Mouse (Mus musculus) intestine, embryonic 16.5 days (tissue): ENCODE measurements at regions not wholly inside any gene's neighbourhood (a gene's known extent, or its start where the extent isn't known, plus 50 kb on each side); places are given as distances from the start of the nearest gene placed in this dataset.

Experiments used
- ATAC-seq: fragments of 200-750 bp; cut with Nextera tagmentation; 2 replicates; pipeline ENCODE4 v1.8.0; 2017; ENCODE audit warnings: moderate TSS enrichment, moderate library complexity
- H3K27ac ChIP-seq: fragments of 300-500 bp; sonication (generic); 2 replicates; pipeline ENCODE4 v1.5.1; 2014; ENCODE audit warnings: mild to moderate bottlenecking, low read length
- H3K27me3 ChIP-seq: fragments of 300-500 bp; sonication (generic); replicated peaks from 2 replicates; pipeline ENCODE4 v1.6.1; 2014; ENCODE audit warnings: low read length, control low read depth, mixed read lengths; ENCODE audit not compliant: control insufficient read depth, insufficient read depth
- H3K36me3 ChIP-seq: fragments of 300-500 bp; sonication (generic); 2 replicates; pipeline ENCODE4 v1.6.1; 2014; ENCODE audit warnings: low read length, control low read depth; ENCODE audit not compliant: control insufficient read depth, insufficient read depth
- H3K4me1 ChIP-seq: fragments of 300-500 bp; sonication (generic); 2 replicates; pipeline ENCODE4 v1.6.1; 2014; ENCODE audit warnings: low read length, control low read depth, mixed read lengths; ENCODE audit not compliant: control insufficient read depth, insufficient read depth
- H3K4me2 ChIP-seq: fragments of 300-500 bp; sonication (generic); 2 replicates; pipeline ENCODE4 v1.6.1; 2014; ENCODE audit warnings: low read depth, low read length, control low read depth
- H3K4me3 ChIP-seq: fragments of 300-500 bp; sonication (generic); 2 replicates; pipeline ENCODE4 v1.5.1; 2014; ENCODE audit warnings: mild to moderate bottlenecking, low read length
- H3K9ac ChIP-seq: fragments of 300-500 bp; sonication (generic); 2 replicates; pipeline ENCODE4 v1.6.1; 2014; ENCODE audit warnings: low read depth, low read length
- H3K9me3 ChIP-seq: fragments of 300-500 bp; sonication (generic); 2 replicates; pipeline ENCODE4 v1.6.1; 2016; ENCODE audit warnings: low read length, control low read depth; ENCODE audit not compliant: control insufficient read depth
- WGBS: fragments of 180-500 bp; shearing (Covaris S2); extraction: QIAGEN DNeasy Blood & Tissue Kit; methylation state at CpG from one replicate; pipeline ENCODE4 v1.1.7; 2014; 5-methylcytosine and 5-hydroxymethylcytosine counted together

DNA sequence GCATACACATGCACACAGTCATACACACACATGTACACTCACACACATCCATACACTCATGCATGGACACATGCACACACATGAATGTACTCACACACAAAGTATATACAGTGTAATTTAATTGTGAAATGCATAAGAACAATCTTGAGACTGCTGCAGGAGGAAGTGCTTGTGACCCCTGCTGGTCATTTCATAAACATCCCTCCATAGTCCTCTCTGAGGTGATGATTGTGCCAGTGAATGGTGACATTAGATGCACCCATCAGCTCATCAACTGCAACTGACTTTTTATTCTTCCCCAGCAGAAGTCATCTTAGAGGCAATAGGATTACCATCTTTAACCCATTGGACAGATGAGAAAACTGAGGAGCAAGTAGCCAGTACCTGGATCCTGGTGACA lies 597.2 kb downstream of the Vrk1 start:
- Histone ChIP-seq H3K27ac (no peak overlapping the region), H3K9ac (no peak overlapping the region)
- ATAC-seq: no peak

DNA sequence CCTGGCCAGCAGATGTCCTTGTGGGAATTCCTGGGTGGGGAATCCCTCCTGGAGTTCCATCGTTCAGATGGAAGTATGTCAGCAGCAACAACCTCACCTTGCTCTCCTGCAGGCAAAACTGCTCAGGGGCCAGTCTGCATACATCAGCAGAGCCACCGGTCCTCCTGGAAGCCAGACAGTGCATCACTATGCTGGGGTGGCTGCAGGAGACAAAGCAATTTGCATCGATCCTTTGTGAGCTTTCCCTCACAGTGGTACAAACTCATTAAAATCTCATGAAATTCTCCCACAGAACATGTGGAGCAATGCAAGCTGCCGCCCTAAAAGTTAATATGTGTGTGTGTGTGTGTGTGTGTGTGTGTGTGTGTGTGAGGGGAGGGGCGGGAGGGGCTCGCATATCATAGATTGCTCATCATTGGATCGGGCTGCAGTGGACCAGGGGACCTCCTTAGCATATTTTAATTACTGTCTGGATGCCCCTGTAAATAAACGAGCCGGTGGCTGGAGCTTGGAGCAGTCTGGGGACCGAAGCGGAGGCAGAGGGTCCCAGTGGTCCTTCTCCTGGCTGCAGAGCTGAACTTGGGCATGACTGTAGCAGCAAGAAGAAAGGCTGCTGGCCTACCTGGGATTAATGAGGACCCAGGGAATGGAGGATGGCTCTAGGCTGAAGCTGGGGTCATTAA lies 597.8 kb downstream of the Vrk1 start:
- no peak for ATAC-seq
- H3K4me2 ChIP-seq: no peak overlapping the region
- H3K36me3 ChIP-seq: no peaks in the 10 kb centered on the region
- no peaks in the 10 kb centered on the region for H3K9me3 ChIP-seq
- no peaks in the 10 kb centered on the region for H3K27me3 ChIP-seq
- no peak overlapping the region for H3K27ac ChIP-seq
- 73% methylated on average over 11 of the region's 11 CpGs for WGBS
- H3K4me3 ChIP-seq: no peak overlapping the region
- no peaks in the 10 kb centered on the region for H3K4me1 ChIP-seq
- no peak overlapping the region for H3K9ac ChIP-seq

More for the DNA sequence above, 597.2 kb downstream of the Vrk1 start:
- H3K9me3 ChIP-seq: no peaks in the 10 kb centered on the region
- no peaks in the 10 kb centered on the region for H3K4me1 ChIP-seq
- H3K4me3 ChIP-seq: no peak overlapping the region
- no peaks in the 10 kb centered on the region for H3K27me3 ChIP-seq
- no peak overlapping the region for H3K4me2 ChIP-seq
- no peaks in the 10 kb centered on the region for H3K36me3 ChIP-seq

DNA sequence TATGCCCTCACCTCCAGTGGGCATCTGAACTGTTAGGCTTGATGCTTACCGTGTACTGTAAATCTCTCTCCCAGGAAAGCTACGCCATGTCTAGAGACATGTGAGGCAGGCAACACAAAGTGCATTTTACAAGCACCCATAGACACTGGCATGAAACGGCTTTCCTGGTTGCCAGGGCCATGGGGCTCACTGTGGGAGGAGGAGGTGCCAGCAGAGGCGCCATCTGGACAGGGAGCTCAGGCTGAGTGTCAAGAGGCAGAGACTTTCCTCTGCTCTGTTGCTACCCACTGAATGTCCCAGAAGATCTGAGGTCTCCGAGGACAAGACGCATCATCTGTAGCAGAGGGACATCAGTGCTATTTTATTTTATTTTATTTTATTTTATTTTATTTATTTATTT lies 608.7 kb downstream of the Vrk1 start:
- H3K9ac ChIP-seq: no peak overlapping the region
- H3K36me3 ChIP-seq: no peaks in the 10 kb centered on the region
- no peak overlapping the region for H3K4me3 ChIP-seq
- no peak overlapping the region for H3K4me2 ChIP-seq
- no peak overlapping the region for H3K27ac ChIP-seq
- no peak for ATAC-seq
- H3K9me3 ChIP-seq: no peaks in the 10 kb centered on the region
- no peaks in the 10 kb centered on the region for H3K27me3 ChIP-seq
- H3K4me1 ChIP-seq: no peaks in the 10 kb centered on the region
- 92% methylated on average over 6 of the region's 6 CpGs for WGBS

DNA sequence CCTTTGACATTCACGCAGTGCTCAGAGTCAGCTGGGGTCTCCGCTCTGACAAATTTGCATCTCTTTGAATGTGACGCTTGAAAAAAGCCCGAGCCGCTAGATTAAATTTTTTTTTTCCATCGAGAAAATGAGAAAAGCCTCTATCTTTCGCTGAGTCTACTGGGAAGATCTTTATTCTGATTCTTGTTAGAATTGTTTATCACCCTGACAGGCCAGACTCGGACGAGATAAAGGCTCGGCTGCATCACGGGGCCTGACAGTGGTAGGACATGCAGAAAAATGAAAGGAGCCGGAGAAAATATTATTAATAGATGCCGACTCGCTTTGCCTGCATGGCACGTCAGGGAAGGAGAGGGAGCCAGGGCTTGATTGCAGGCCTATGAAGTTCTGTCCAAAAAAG lies 616.8 kb downstream of the Vrk1 start:
- Histone ChIP-seq H3K27ac (no peak overlapping the region), H3K9me3 (no peaks in the 10 kb centered on the region), H3K36me3 (no peaks in the 10 kb centered on the region), H3K27me3 (no peaks in the 10 kb centered on the region), H3K4me1 (no peaks in the 10 kb centered on the region), H3K9ac (no peak overlapping the region), H3K4me3 (no peak overlapping the region), H3K4me2 (no peak overlapping the region)
- 64% methylated on average over 15 of the region's 15 CpGs for WGBS
- ATAC-seq: no peak

DNA sequence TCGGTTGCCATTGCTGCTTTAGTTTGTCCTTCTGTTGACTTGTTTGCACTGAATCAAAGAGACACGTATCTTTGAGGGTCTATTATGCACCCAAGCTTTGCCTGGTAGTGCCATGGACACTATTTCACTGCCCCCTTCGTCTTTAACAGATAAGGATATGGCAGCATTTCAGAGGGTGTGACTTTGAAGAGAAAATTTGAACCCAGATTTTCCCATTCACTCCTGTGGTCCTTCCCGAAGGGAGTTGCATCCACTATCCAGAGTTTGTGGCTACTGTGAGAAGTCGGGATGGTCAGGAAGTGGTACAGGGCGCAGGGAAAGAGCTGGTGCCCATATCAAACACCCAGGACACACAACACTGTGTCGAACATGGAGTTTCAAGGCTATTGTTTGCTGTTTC lies 622.5 kb downstream of the Vrk1 start:
- Histone ChIP-seq H3K27me3 (no peaks in the 10 kb centered on the region), H3K4me3 (no peak overlapping the region), H3K9me3 (no peaks in the 10 kb centered on the region), H3K4me2 (no peak overlapping the region), H3K27ac (no peak overlapping the region), H3K36me3 (no peaks in the 10 kb centered on the region), H3K4me1 (no peaks in the 10 kb centered on the region), H3K9ac (no peak overlapping the region)
- WGBS: 74% methylated on average over 7 of the region's 7 CpGs
- ATAC-seq: no peak

DNA sequence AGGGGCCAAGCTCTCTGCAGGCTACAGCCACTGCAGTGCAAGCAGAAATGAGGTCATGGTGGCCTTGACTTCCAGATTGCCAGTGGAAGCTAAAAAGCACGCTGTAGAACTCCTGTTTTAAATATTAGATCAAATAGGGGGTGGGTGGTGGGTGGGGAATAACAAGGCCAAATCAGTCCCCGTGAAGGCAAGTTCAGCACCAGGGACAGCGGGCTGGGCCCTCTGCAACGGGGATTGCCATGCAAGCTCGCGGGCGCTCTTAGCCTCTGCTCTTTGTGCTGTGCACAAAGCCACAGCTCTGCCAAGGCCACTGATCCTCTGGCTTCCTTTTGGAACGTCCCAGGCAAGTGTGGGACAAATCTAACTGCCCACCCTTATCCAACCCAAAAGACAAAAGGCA lies 623.1 kb downstream of the Vrk1 start:
- Histone ChIP-seq H3K9me3 (no peaks in the 10 kb centered on the region), H3K27me3 (no peaks in the 10 kb centered on the region), H3K27ac (no peak overlapping the region), H3K4me1 (no peaks in the 10 kb centered on the region), H3K36me3 (no peaks in the 10 kb centered on the region), H3K4me2 (no peak overlapping the region), H3K9ac (no peak overlapping the region), H3K4me3 (no peak overlapping the region)
- ATAC-seq: no peak
- 5% methylated on average over 8 of the region's 8 CpGs for WGBS

DNA sequence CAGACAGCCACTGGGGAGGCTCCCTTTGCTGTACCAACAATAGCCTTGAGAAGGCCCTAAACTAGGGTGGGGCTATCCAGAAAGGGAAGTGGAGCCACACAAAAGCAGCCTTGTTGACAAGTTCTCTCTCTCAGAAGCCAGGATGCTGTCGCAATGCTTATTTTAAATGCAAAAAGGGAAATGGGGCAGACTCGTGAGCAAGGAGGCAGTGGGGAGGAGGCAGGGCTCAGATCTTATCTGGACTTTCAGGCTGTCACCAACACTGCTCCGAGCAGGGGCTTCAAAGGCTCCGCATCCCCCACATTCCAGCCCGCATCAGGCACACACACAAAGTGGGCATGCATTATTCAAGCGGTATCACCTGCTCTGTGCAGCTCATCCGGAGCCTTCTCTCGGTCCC lies 648.3 kb downstream of the Vrk1 start:
- ATAC-seq: no peak
- H3K27me3 ChIP-seq: no peaks in the 10 kb centered on the region
- 15% methylated on average over 8 of the region's 8 CpGs for WGBS

DNA sequence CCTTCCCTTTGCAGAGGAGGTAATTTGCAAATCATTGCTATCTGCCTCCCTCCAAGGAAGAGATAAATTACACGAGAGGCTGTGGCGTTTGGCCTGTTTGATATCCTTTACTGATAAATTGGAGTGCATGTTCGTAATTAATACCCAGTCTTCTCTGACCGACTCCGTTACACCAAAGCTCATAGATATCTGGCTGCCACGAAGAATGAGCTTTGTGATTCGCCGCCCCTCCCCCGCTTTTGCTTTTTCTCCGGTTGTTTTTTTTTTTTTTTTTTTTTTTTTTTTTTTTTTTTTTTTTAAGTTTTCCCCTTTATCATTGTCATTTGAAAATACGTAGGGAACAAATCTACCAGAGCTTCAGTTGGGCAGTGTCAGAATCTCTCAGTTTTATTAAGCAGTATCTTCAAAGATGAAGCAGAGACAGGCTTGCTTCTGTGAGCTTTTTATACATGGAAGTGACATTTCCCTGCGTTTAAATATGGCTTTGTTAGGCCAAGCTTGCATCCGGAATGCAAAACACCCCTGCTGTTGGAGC lies 663.3 kb downstream of the Vrk1 start:
- H3K9ac ChIP-seq: no peak overlapping the region
- no peaks in the 10 kb centered on the region for H3K9me3 ChIP-seq
- no peaks in the 10 kb centered on the region for H3K36me3 ChIP-seq
- 25% methylated on average over 13 of the region's 13 CpGs for WGBS
- H3K27me3 ChIP-seq: no peaks in the 10 kb centered on the region
- ATAC-seq: no peak
- H3K4me1 ChIP-seq: no peaks in the 10 kb centered on the region
- no peak overlapping the region for H3K4me3 ChIP-seq
- no peak overlapping the region for H3K4me2 ChIP-seq
- no peak overlapping the region for H3K27ac ChIP-seq

More for the DNA sequence above, 648.3 kb downstream of the Vrk1 start:
- no peak overlapping the region for H3K9ac ChIP-seq
- H3K4me2 ChIP-seq: no peak overlapping the region
- H3K36me3 ChIP-seq: no peaks in the 10 kb centered on the region
- no peak overlapping the region for H3K27ac ChIP-seq
- H3K4me3 ChIP-seq: no peak overlapping the region
- no peaks in the 10 kb centered on the region for H3K4me1 ChIP-seq
- no peaks in the 10 kb centered on the region for H3K9me3 ChIP-seq

DNA sequence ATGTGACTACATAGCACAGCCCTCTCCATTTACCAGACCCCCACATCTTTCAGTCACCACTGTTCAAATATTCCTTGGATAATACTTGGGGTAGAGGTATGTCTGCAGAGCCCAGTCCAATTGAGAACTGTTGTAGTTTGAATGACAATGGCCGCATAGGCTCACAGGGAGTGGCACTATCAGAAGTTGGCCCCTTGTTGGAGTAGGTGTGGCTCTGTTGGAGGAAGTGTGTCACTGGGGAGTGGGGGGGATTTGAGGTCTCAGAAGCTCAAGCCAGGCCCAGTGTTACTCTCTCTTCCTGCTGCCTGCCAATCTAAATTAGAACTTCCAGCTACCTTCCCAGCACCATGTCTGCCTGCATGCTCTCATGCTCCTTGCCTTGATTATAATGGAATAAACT lies 664.7 kb downstream of the Vrk1 start:
- no peaks in the 10 kb centered on the region for H3K9me3 ChIP-seq
- ATAC-seq: no peak
- no peak overlapping the region for H3K4me3 ChIP-seq
- H3K27me3 ChIP-seq: no peaks in the 10 kb centered on the region
- H3K36me3 ChIP-seq: no peaks in the 10 kb centered on the region
- no peak overlapping the region for H3K4me2 ChIP-seq
- no peaks in the 10 kb centered on the region for H3K4me1 ChIP-seq
- no peak overlapping the region for H3K27ac ChIP-seq
- H3K9ac ChIP-seq: no peak overlapping the region
- WGBS: 94% methylated on average over 1 of the region's 1 CpGs

DNA sequence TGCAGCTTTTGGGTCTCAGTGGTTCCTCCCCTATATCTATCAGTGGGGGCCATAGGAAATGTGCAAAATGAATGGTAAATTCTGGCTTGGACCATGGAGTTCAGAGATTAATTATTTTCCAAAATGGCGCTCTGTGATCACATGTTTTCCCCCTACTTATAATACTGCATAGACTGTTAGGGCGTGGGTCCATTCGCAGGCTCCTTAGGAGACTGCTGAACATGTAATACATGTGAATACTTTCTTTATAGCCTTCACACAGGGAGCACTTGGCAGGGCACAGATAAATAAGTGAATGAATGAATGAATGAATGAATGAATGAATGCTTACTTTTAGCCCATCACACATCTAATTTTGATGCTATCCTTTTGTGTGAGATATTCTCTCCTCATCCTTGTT lies 666.1 kb downstream of the Vrk1 start:
- 91% methylated on average over 3 of the region's 3 CpGs for WGBS
- H3K4me2 ChIP-seq: no peak overlapping the region
- no peak overlapping the region for H3K27ac ChIP-seq
- H3K27me3 ChIP-seq: no peaks in the 10 kb centered on the region
- H3K9ac ChIP-seq: no peak overlapping the region
- no peaks in the 10 kb centered on the region for H3K36me3 ChIP-seq
- H3K4me1 ChIP-seq: no peaks in the 10 kb centered on the region
- no peak overlapping the region for H3K4me3 ChIP-seq
- no peaks in the 10 kb centered on the region for H3K9me3 ChIP-seq
- no peak for ATAC-seq
